Mouse (Mus musculus): ENCODE data around the gene Slamf9. TPM values are rescaled to one million over a fixed set of nuclear protein-coding genes. Genes with fewer than 3 reads are reported as not detected.

Gene Slamf9
- polyA plus RNA-seq, 2 experiments = 0.49 to 0.51 TPM

DNA sequence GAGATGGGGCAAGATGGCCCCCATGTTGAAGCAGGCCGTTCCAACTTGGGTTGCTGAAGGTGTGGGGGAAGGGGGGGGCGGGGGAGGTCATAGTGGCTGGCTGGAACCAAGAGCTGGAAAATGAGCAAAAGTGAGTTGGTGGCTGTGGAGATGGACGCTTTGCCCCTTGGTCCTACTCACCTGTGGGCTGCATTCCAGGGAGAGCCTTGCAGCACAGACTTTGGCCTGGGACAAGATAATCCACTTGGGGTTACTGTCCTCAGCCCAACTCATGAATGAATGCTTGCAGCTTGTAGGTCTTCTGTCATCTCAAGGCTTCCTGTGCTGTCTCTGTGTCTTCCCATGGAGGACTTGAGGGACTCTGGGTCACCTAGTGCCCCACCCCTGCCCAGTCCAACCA lies 32.5 kb downstream of the Slamf9 start:
- Histone ChIP-seq H3K36me3 (ENCODE audit: control insufficient read depth, insufficient read depth, low read length) (peaks cover 5% of the 10 kb centered on the region; the same call in 1 of the 2 replicates), H3K4me3 (replicated peaks; ENCODE audit: low read length) (no peak overlapping the region), H3K9me3 (ENCODE audit: control insufficient read depth, low read length) (no peaks in the 10 kb centered on the region), H3K27ac (replicated peaks; ENCODE audit: low read depth, low read length) (no peak overlapping the region), H3K4me2 (replicated peaks; ENCODE audit: low read depth, low read length, severe bottlenecking) (no peak overlapping the region), H3K9ac (ENCODE audit: low read depth, low read length, severe bottlenecking) (no peak overlapping the region), H3K4me1 (ENCODE audit: control insufficient read depth, insufficient read depth, low read length) (peaks cover 24% of the 10 kb centered on the region), H3K27me3 (ENCODE audit: control insufficient read depth, insufficient read depth, low read length) (no peaks in the 10 kb centered on the region)
- TF ChIP-seq POLR2A (IDR thresholded peaks at IDR 0.05; ENCODE audit: borderline replicate concordance, extremely low read depth, insufficient read depth, insufficient read length) = no peak
- DNase-seq (ENCODE audit: low spot score) (no peak), ATAC-seq (ENCODE audit: low FRiP score, low read depth) (no peak)
- WGBS = 83% methylated on average over 3 of the region's 3 CpGs

DNA sequence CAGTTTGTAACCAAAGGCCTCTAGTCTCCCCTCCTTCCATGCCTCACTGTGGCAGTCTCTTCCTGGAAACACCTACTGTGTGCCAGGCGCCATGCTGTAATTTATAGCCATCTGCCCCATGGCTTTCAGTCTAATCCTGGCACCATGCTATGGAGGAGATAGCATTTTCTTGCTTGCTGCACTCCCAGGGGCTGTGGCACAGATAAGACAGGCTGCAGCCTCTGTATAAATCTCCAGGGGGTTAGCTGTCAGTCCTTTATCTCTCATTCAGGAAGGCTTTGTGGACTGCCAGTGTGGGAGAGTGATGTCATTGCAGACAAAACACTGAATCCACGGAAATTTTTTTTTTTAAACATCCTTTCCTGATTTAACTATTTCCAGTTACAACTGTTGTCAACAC lies 33.0 kb downstream of the Slamf9 start:
- H3K4me3 ChIP-seq (replicated peaks; ENCODE audit: low read length) = no peak overlapping the region
- peaks cover 24% of the 10 kb centered on the region for H3K4me1 ChIP-seq (ENCODE audit: control insufficient read depth, insufficient read depth, low read length)
- peaks cover 5% of the 10 kb centered on the region; the same call in 1 of the 2 replicates for H3K36me3 ChIP-seq (ENCODE audit: control insufficient read depth, insufficient read depth, low read length)
- DNase-seq (ENCODE audit: low spot score) (no peak), ATAC-seq (ENCODE audit: low FRiP score, low read depth) (no peak)
- TF ChIP-seq POLR2A (IDR thresholded peaks at IDR 0.05; ENCODE audit: borderline replicate concordance, extremely low read depth, insufficient read depth, insufficient read length) = no peak
- no peak overlapping the region for H3K27ac ChIP-seq (replicated peaks; ENCODE audit: low read depth, low read length)
- no peaks in the 10 kb centered on the region for H3K27me3 ChIP-seq (ENCODE audit: control insufficient read depth, insufficient read depth, low read length)
- H3K4me2 ChIP-seq (replicated peaks; ENCODE audit: low read depth, low read length, severe bottlenecking) = no peak overlapping the region
- H3K9ac ChIP-seq (ENCODE audit: low read depth, low read length, severe bottlenecking) = no peak overlapping the region
- 67% methylated on average over 2 of the region's 2 CpGs for WGBS
- H3K9me3 ChIP-seq (ENCODE audit: control insufficient read depth, low read length) = no peaks in the 10 kb centered on the region

DNA sequence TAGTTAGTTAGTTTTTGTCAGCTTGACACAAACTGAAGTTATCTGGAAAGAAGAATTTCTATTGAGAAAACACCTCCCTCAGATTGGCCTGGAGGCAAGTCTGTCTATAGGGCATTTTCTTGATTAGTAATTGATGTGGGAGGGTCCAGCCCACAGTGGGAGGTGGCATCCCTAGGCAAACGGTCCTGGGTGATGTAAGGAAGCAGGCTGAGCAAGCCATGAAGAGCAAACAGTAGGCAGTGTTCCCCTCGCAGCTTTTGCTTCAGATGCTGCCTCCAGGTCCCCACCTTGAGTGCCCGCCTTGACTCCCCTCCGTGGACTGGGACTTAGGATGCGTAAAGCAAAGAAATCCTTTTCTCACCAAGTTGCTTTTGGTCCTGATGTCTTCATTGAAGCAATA lies 34.1 kb downstream of the Slamf9 start:
- Histone ChIP-seq H3K27ac (replicated peaks; ENCODE audit: low read depth, low read length) (no peak overlapping the region), H3K4me1 (ENCODE audit: control insufficient read depth, insufficient read depth, low read length) (peaks cover 21% of the 10 kb centered on the region; the same call in 1 of the 2 replicates), H3K4me2 (replicated peaks; ENCODE audit: low read depth, low read length, severe bottlenecking) (no peak overlapping the region), H3K4me3 (replicated peaks; ENCODE audit: low read length) (no peak overlapping the region), H3K9me3 (ENCODE audit: control insufficient read depth, low read length) (no peaks in the 10 kb centered on the region), H3K36me3 (ENCODE audit: control insufficient read depth, insufficient read depth, low read length) (peaks cover 5% of the 10 kb centered on the region; the same call in 1 of the 2 replicates), H3K27me3 (ENCODE audit: control insufficient read depth, insufficient read depth, low read length) (no peaks in the 10 kb centered on the region), H3K9ac (ENCODE audit: low read depth, low read length, severe bottlenecking) (no peak overlapping the region)
- no peak for TF ChIP-seq POLR2A (IDR thresholded peaks at IDR 0.05; ENCODE audit: borderline replicate concordance, extremely low read depth, insufficient read depth, insufficient read length)
- ATAC-seq (ENCODE audit: low FRiP score, low read depth) (no peak), DNase-seq (ENCODE audit: low spot score) (no peak)
- WGBS = 81% methylated on average over 5 of the region's 5 CpGs

- WGBS = 36% methylated on average over 8 of the region's 8 CpGs
- Histone ChIP-seq H3K4me2 (replicated peaks; ENCODE audit: low read depth, low read length, severe bottlenecking) (no peak overlapping the region), H3K36me3 (ENCODE audit: control insufficient read depth, insufficient read depth, low read length) (peaks cover 5% of the 10 kb centered on the region; the same call in 1 of the 2 replicates), H3K27ac (replicated peaks; ENCODE audit: low read depth, low read length) (no peak overlapping the region), H3K9ac (ENCODE audit: low read depth, low read length, severe bottlenecking) (no peak overlapping the region), H3K27me3 (ENCODE audit: control insufficient read depth, insufficient read depth, low read length) (no peaks in the 10 kb centered on the region), H3K4me3 (replicated peaks; ENCODE audit: low read length) (no peak overlapping the region), H3K4me1 (ENCODE audit: control insufficient read depth, insufficient read depth, low read length) (0 out of 2 replicates have a peak, but pooled peaks cover 14% of the 10 kb centered on the region), H3K9me3 (ENCODE audit: control insufficient read depth, low read length) (no peaks in the 10 kb centered on the region)
- DNase-seq (ENCODE audit: low spot score) = no peak
- no peak for ATAC-seq (ENCODE audit: low FRiP score, low read depth)
- no peak for TF ChIP-seq POLR2A (IDR thresholded peaks at IDR 0.05; ENCODE audit: borderline replicate concordance, extremely low read depth, insufficient read depth, insufficient read length)
Observed at GRCm38 (mm10) chr1:172509983-172510382, 34.8 kb downstream of the Slamf9 start.

GRCm38 (mm10) chr1:172510421-172510972 lies 35.3 kb downstream of the Slamf9 start:
- TF ChIP-seq POLR2A (IDR thresholded peaks at IDR 0.05; ENCODE audit: borderline replicate concordance, extremely low read depth, insufficient read depth, insufficient read length) = no peak
- no peaks in the 10 kb centered on the region for H3K27me3 ChIP-seq (ENCODE audit: control insufficient read depth, insufficient read depth, low read length)
- no peak overlapping the region for H3K27ac ChIP-seq (replicated peaks; ENCODE audit: low read depth, low read length)
- no peak overlapping the region for H3K4me2 ChIP-seq (replicated peaks; ENCODE audit: low read depth, low read length, severe bottlenecking)
- peaks cover 5% of the 10 kb centered on the region; the same call in 1 of the 2 replicates for H3K36me3 ChIP-seq (ENCODE audit: control insufficient read depth, insufficient read depth, low read length)
- H3K9me3 ChIP-seq (ENCODE audit: control insufficient read depth, low read length) = no peaks in the 10 kb centered on the region
- 31% methylated on average over 13 of the region's 13 CpGs for WGBS
- no peak overlapping the region for H3K9ac ChIP-seq (ENCODE audit: low read depth, low read length, severe bottlenecking)
- ATAC-seq (ENCODE audit: low FRiP score, low read depth) = no peak
- 0 out of 2 replicates have a peak, but pooled peaks cover 13% of the 10 kb centered on the region for H3K4me1 ChIP-seq (ENCODE audit: control insufficient read depth, insufficient read depth, low read length)
- no peak for DNase-seq (ENCODE audit: low spot score)
- no peak overlapping the region for H3K4me3 ChIP-seq (replicated peaks; ENCODE audit: low read length)

All from limb, embryonic 14.5 days (tissue).